Mouse (Mus musculus) Patski (cell line): ENCODE results near the gene Vmn1r172. TPM values are rescaled to one million over a fixed set of nuclear protein-coding genes. Genes with fewer than 3 reads are reported as not detected.
"Not testable (repeated sequence)": the region's sequence is repeated elsewhere in the genome, so short reads cannot be mapped to it uniquely, and the experiment has no call there.

Experiments used
- ATAC-seq: fragments of 100-300 bp; one replicate; pipeline ENCODE4 v1.8.0; 2021
- CTCF ChIA-PET: fragments of 350-600 bp; sonication (Branson Sonifier 250); formaldehyde crosslinking; loops from one replicate; lab custom pipeline; 2022; ENCODE audit warnings: inconsistent platforms; lab: Charles Lee
- POLR2A ChIA-PET: fragments of 350-600 bp; sonication (Branson Sonifier 250); formaldehyde crosslinking; loops from one replicate; lab custom pipeline; 2022; ENCODE audit warnings: antibody characterized with exemption, inconsistent platforms; lab: Charles Lee
- DNase-seq: peaks from one replicate; pipeline ENCODE4 v3.0.0-alpha.2; 2011; ENCODE audit warnings: low read depth, low spot score
- H3K27me3 ChIP-seq: fragments of 371-371 bp; one replicate; pipeline ENCODE4 v1.5.1; 2021
- CTCF ChIP-seq: fragments of 100-300 bp; IDR thresholded peaks from one replicate; pipeline ENCODE4 v1.5.1; 2021
- in situ Hi-C: fragments of 300-500 bp; cut with MboI; formaldehyde crosslinking; loops from 3 replicates; pipeline ENCODE4 v1.11.1; 2018; ENCODE audit warnings: low pct_unique_long_range_greater_than_20kb, mixed read lengths
- polyA plus RNA-seq: library from polyadenylated mRNA; unstranded; gene quantifications from one replicate; pipeline ENCODE4 v1.2.3, GENCODE M21; 2021

Gene Vmn1r172
- not detected for polyA plus RNA-seq

GRCm38 (mm10) chr7:23658016-23658415 is at the start of gene Vmn1r172:
Vmn1r172 (plus strand) TSS chr7:23658316.
- CTCF ChIA-PET: no interaction called here
- H3K27me3 ChIP-seq: no peaks in the 10 kb centered on the region
- no peak for ATAC-seq
- DNase-seq: no peak
- in situ Hi-C loops: no loop called here
- no peak for TF ChIP-seq CTCF
- POLR2A ChIA-PET: no interaction called here

- no peak for DNase-seq
- no peak for ATAC-seq
- ChIA-PET POLR2A (no interaction called here), CTCF (no interaction called here)
- H3K27me3 ChIP-seq: no peaks in the 10 kb centered on the region
- no peak for TF ChIP-seq CTCF
- in situ Hi-C loops: no loop called here
Observed at GRCm38 (mm10) chr7:23630422-23630821, 27.7 kb upstream of the Vmn1r172 start, which contains the start of gene Vmn1r171. Vmn1r171 (plus strand) TSS chr7:23630722.

GRCm38 (mm10) chr7:23700403-23700802 is 42.3 kb downstream of the Vmn1r172 start, which contains the start of gene Vmn1r173:
Vmn1r173 (plus strand) TSS chr7:23700703.
- CTCF ChIA-PET, in situ Hi-C loops, POLR2A ChIA-PET, ATAC-seq, DNase-seq, H3K27me3 ChIP-seq: not testable (repeated sequence)

Other genes with a start within 250 kb of the Vmn1r172 start
- gene Vmn1r167, start 151.1 kb upstream of the Vmn1r172 start, polyA plus RNA-seq: not detected
- gene Vmn1r168, start 118.6 kb upstream of the Vmn1r172 start, polyA plus RNA-seq: not detected
- gene Vmn1r169, start 82.8 kb upstream of the Vmn1r172 start, polyA plus RNA-seq: not detected
- gene Vmn1r170, start 52.1 kb upstream of the Vmn1r172 start, polyA plus RNA-seq: not detected
- not detected for gene Vmn1r171, start 27.6 kb upstream of the Vmn1r172 start, polyA plus RNA-seq
- not detected for gene Vmn1r173, start 42.4 kb downstream of the Vmn1r172 start, polyA plus RNA-seq
- not detected for gene Vmn1r174, start 94.0 kb downstream of the Vmn1r172 start, polyA plus RNA-seq
- not detected for gene Vmn1r175, start 152.3 kb downstream of the Vmn1r172 start, polyA plus RNA-seq
- not detected for gene Vmn1r176, start 179.1 kb downstream of the Vmn1r172 start, polyA plus RNA-seq
- gene Vmn1r177, start 208.1 kb downstream of the Vmn1r172 start, polyA plus RNA-seq: not detected
- gene Vmn1r178, start 233.7 kb downstream of the Vmn1r172 start, polyA plus RNA-seq: not detected